Mouse (Mus musculus) spleen, postnatal 14 days (tissue): ENCODE data around the gene Nxnl1.
"Not testable (repeated sequence)": the region's sequence is repeated elsewhere in the genome, so short reads cannot be mapped to it uniquely, and the experiment has no call there.

Source experiments
- DNase-seq, 2 experiments: peaks; one replicate each; pipeline ENCODE4 v3.0.0; 2021 to 2022; ENCODE audit warnings: low spot score in 2 of 2

The Nxnl1 gene

GRCm38 (mm10) chr8:71519037-71519825 is 47.2 kb downstream of the Nxnl1 start:
- not testable (repeated sequence) for DNase-seq

- no peak for DNase-seq
These were observed 49.6 kb downstream of the Nxnl1 start for GRCm38 (mm10) chr8:71516786-71517185.

- DNase-seq, result no peak
These were observed 51.4 kb downstream of the Nxnl1 start for GRCm38 (mm10) chr8:71515043-71515442.

DNA sequence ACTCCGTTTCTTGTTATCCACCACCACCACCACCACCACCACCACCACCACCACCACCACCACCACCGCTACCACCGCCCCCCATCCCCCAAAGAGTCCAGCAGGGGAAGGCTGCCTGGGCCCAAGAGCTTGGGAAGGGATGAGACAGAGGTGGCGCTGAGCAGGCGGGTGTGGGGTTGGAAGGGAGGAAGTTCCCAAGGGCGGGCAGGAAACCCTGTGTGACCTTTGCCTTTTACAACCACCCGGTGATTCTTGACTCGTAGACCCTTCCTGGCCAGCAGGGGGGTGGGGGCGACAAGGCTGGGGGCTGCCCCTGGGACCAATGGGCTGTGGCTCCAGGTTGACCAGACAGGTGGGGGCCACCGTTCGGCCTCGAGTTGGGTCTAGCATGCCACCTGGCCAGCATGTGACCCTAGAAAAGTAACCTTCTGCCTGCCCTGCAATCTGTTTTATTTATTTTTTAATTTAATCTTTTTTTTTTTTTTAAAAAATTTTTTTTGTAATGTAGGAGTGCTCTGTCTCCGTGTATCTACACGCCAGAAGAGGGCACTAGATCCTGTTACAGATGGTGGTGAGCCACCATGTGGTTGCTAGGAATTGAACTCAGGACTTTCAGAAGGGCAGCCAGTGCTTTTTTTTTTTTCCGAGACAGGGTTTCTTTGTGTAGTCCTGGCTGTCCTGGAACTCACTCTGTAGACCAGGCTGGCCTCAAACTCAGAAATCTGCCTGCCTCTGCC is 53.2 kb downstream of the Nxnl1 start:
- no peak for DNase-seq

GRCm38 (mm10) chr8:71511644-71512043 is 54.8 kb downstream of the Nxnl1 start, which contains the start of gene Plvap:
Gene Plvap (minus strand): TSS chr8:71511752.
- DNase-seq, result no peak
